Mouse (Mus musculus): ENCODE measurements at regions not wholly inside any gene's neighbourhood (a gene's known extent, or its start where the extent isn't known, plus 50 kb on each side); places are given as distances from the start of the nearest gene placed in this dataset.

GRCm38 (mm10) chr9:61056731-61057270, 262.5 kb downstream of the Uaca start:
- no peaks in the 10 kb centered on the region; the same call in 1 of the 2 replicates for H3K27me3 ChIP-seq (ENCODE audit: insufficient read depth, low read length)
- peak overlapping the region; percentile 1; the same call in 1 of the 2 replicates for H3K4me2 ChIP-seq
- peaks cover 10% of the 10 kb centered on the region; the same call in 1 of the 2 replicates for H3K4me1 ChIP-seq (ENCODE audit: insufficient read depth)
- peak; percentile 19 for DNase-seq
- H3K9me3 ChIP-seq (ENCODE audit: low read depth, low read length) = no peaks in the 10 kb centered on the region
- WGBS = 27% methylated on average over 10 of the region's 10 CpGs
- no peak overlapping the region for H3K27ac ChIP-seq (ENCODE audit: low read depth)
- ATAC-seq (ENCODE audit: insufficient read depth) = no peak
- no peak for TF ChIP-seq CTCF (IDR thresholded peaks at IDR 0.05; ENCODE audit: low read depth)
- no peaks in the 10 kb centered on the region for H3K36me3 ChIP-seq (ENCODE audit: insufficient read depth)
- no peak overlapping the region for H3K9ac ChIP-seq
- H3K4me3 ChIP-seq (ENCODE audit: low read depth, low read length) = no peak overlapping the region

- no peak for ATAC-seq (ENCODE audit: insufficient read depth)
- H3K9ac ChIP-seq = no peak overlapping the region
- no peak for DNase-seq
- no peaks in the 10 kb centered on the region; the same call in 1 of the 2 replicates for H3K27me3 ChIP-seq (ENCODE audit: insufficient read depth, low read length)
- H3K36me3 ChIP-seq (ENCODE audit: insufficient read depth) = no peaks in the 10 kb centered on the region
- no peak overlapping the region for H3K27ac ChIP-seq (ENCODE audit: low read depth)
- no peak overlapping the region for H3K4me2 ChIP-seq
- H3K9me3 ChIP-seq (ENCODE audit: low read depth, low read length) = no peaks in the 10 kb centered on the region
- H3K4me3 ChIP-seq (ENCODE audit: low read depth, low read length) = no peak overlapping the region
- H3K4me1 ChIP-seq (ENCODE audit: insufficient read depth) = peaks cover 6% of the 10 kb centered on the region; the same call in 1 of the 2 replicates
- TF ChIP-seq CTCF (IDR thresholded peaks at IDR 0.05; ENCODE audit: low read depth) = peak; percentile 14; the same call in 1 of the 2 replicates
These were observed 264.9 kb downstream of the Uaca start for GRCm38 (mm10) chr9:61059225-61059624.

GRCm38 (mm10) chr9:61060958-61061357, 266.6 kb downstream of the Uaca start:
- Histone ChIP-seq H3K27me3 (ENCODE audit: insufficient read depth, low read length) (no peaks in the 10 kb centered on the region; the same call in 1 of the 2 replicates), H3K4me2 (no peak overlapping the region), H3K27ac (ENCODE audit: low read depth) (0 out of 2 replicates have a peak overlapping the region, but pooled peaks have one; percentile 9), H3K36me3 (ENCODE audit: insufficient read depth) (no peaks in the 10 kb centered on the region), H3K4me1 (ENCODE audit: insufficient read depth) (0 out of 2 replicates have a peak, but pooled peaks cover 3% of the 10 kb centered on the region), H3K9me3 (ENCODE audit: low read depth, low read length) (no peaks in the 10 kb centered on the region), H3K4me3 (ENCODE audit: low read depth, low read length) (no peak overlapping the region), H3K9ac (no peak overlapping the region)
- no peak for TF ChIP-seq CTCF (IDR thresholded peaks at IDR 0.05; ENCODE audit: low read depth)
- no peak; the same call in 1 of the 2 replicates for ATAC-seq (ENCODE audit: insufficient read depth)
- DNase-seq = peak; percentile 57
- 45% methylated on average over 8 of the region's 8 CpGs for WGBS

GRCm38 (mm10) chr9:61064714-61065305, 270.5 kb downstream of the Uaca start:
- no peak for TF ChIP-seq CTCF (IDR thresholded peaks at IDR 0.05; ENCODE audit: low read depth)
- H3K36me3 ChIP-seq (ENCODE audit: insufficient read depth) = no peaks in the 10 kb centered on the region
- DNase-seq (peak; percentile 58), ATAC-seq (ENCODE audit: insufficient read depth) (no peak)
- no peaks in the 10 kb centered on the region; the same call in 1 of the 2 replicates for H3K27me3 ChIP-seq (ENCODE audit: insufficient read depth, low read length)
- 0 out of 2 replicates have a peak overlapping the region, but pooled peaks have one; percentile 9 for H3K27ac ChIP-seq (ENCODE audit: low read depth)
- H3K4me1 ChIP-seq (ENCODE audit: insufficient read depth) = 0 out of 2 replicates have a peak, but pooled peaks cover 3% of the 10 kb centered on the region
- H3K4me2 ChIP-seq = no peak overlapping the region
- 24% methylated on average over 8 of the region's 8 CpGs for WGBS
- no peaks in the 10 kb centered on the region for H3K9me3 ChIP-seq (ENCODE audit: low read depth, low read length)
- H3K4me3 ChIP-seq (ENCODE audit: low read depth, low read length) = no peak overlapping the region
- no peak overlapping the region for H3K9ac ChIP-seq

- 31% methylated on average over 13 of the region's 13 CpGs for WGBS
- no peak overlapping the region for H3K4me3 ChIP-seq (ENCODE audit: low read depth, low read length)
- H3K27me3 ChIP-seq (ENCODE audit: insufficient read depth, low read length) = no peaks in the 10 kb centered on the region
- ATAC-seq (ENCODE audit: insufficient read depth) (no peak), DNase-seq (peak; percentile 17)
- H3K4me1 ChIP-seq (ENCODE audit: insufficient read depth) = no peaks in the 10 kb centered on the region
- no peak overlapping the region for H3K9ac ChIP-seq
- no peak overlapping the region for H3K4me2 ChIP-seq
- no peaks in the 10 kb centered on the region for H3K9me3 ChIP-seq (ENCODE audit: low read depth, low read length)
- no peak for TF ChIP-seq CTCF (IDR thresholded peaks at IDR 0.05; ENCODE audit: low read depth)
- H3K36me3 ChIP-seq (ENCODE audit: insufficient read depth) = no peaks in the 10 kb centered on the region
- no peak overlapping the region for H3K27ac ChIP-seq (ENCODE audit: low read depth)
These were observed 275.4 kb downstream of the Uaca start for GRCm38 (mm10) chr9:61069553-61070314.

GRCm38 (mm10) chr9:61070315-61070707, 276.0 kb downstream of the Uaca start:
- ATAC-seq (ENCODE audit: insufficient read depth) (no peak), DNase-seq (no peak)
- Histone ChIP-seq H3K4me3 (ENCODE audit: low read depth, low read length) (no peak overlapping the region), H3K9me3 (ENCODE audit: low read depth, low read length) (no peaks in the 10 kb centered on the region), H3K9ac (no peak overlapping the region), H3K4me1 (ENCODE audit: insufficient read depth) (no peaks in the 10 kb centered on the region), H3K27me3 (ENCODE audit: insufficient read depth, low read length) (no peaks in the 10 kb centered on the region), H3K27ac (ENCODE audit: low read depth) (no peak overlapping the region), H3K36me3 (ENCODE audit: insufficient read depth) (no peaks in the 10 kb centered on the region), H3K4me2 (no peak overlapping the region)
- no peak for TF ChIP-seq CTCF (IDR thresholded peaks at IDR 0.05; ENCODE audit: low read depth)
- WGBS = 58% methylated on average over 8 of the region's 8 CpGs

- Histone ChIP-seq H3K9me3 (ENCODE audit: low read depth, low read length) (no peaks in the 10 kb centered on the region), H3K4me3 (ENCODE audit: low read depth, low read length) (no peak overlapping the region), H3K4me2 (no peak overlapping the region), H3K27ac (ENCODE audit: low read depth) (no peak overlapping the region), H3K27me3 (ENCODE audit: insufficient read depth, low read length) (no peaks in the 10 kb centered on the region), H3K9ac (no peak overlapping the region), H3K4me1 (ENCODE audit: insufficient read depth) (no peaks in the 10 kb centered on the region), H3K36me3 (ENCODE audit: insufficient read depth) (no peaks in the 10 kb centered on the region)
- DNase-seq = no peak
- 36% methylated on average over 9 of the region's 9 CpGs for WGBS
- no peak for ATAC-seq (ENCODE audit: insufficient read depth)
- TF ChIP-seq CTCF (IDR thresholded peaks at IDR 0.05; ENCODE audit: low read depth) = no peak
These were observed 276.5 kb downstream of the Uaca start for GRCm38 (mm10) chr9:61070861-61071260.

All from lung, embryonic 14.5 days (tissue).